Mouse (Mus musculus): Measurements from ENCODE around the gene Ooep.
"Not testable (repeated sequence)": the region's sequence is repeated elsewhere in the genome, so short reads cannot be mapped to it uniquely, and the experiment has no call there.

Ooep gene

DNA sequence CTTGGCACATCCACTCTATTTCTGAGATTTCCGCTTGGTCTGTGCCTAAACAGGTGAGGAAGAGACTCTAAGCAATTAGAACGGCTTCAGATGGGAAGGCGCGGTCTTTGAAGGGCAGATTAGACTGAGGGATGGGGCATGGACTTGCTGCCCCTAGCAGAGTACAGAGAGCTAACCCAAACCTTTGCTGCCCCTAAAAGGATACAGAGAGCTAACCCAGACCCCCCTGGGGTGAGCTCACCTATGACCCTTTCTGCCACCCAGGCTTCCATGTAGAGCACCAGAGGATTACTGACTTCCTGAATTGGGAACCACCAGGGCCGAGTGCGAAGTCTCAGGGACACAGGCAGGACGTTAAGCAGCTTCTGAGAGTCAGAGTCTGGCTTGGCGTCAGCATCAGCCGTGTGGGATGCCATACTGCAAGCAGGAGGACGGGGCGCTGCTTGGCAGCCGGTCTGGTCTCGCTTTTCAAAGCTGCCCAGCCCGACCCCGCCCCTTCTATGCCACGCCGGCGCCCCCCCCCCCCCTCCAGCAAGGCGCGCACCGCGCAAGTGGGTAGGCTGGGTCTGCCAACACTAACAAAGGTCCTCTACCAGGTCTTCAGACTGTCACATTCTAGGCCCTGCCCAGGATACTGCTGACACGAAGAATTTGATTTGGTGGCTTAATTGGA lies at the start of gene Ooep:
TSS of gene Ooep (minus strand) at position 613 of the 673 bp plus-strand sequence.
- DNase-seq (ENCODE audit: low spot score), result peak; percentile 70

DNA sequence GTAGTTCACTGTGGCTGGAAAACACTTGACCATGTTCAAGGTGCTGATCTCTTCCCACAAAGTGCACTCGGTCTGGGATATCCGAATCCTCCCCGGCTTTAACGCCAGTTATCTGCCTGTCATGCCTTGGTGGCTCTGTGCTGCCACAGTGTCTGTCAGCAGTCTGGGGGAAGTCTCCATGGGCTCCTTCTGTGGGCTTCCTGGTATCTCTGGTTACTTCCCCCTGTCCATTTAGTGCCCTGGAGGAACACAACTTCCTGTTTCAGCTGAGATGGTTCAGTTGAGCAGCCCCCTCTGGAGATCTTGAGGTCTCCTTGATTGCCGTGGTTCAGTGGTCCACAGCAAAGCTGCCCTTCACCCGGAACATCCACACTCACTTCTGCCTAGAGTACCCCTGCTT lies 49.7 kb upstream of the Ooep start:
- no peak for DNase-seq (ENCODE audit: low spot score)

DNA sequence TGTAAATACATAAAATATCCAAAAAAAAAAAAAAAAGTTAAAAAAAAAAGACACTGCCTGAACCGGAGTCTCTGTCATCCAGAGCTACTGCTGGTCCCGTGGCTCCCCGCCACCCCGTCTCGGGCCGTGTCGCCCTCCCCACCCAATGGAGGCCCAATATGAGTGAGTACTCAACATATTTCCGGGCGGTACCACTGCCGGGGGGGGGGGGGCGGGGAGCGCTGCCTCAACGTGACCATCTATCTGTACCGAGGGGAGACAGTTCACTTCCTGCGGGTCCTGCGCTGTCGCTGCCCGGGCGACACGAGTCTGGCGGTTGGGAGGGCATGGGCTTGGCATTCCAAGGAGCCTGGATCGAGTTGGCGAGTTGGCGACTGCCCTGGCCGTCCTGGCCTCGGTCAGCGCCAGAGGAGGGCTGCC lies 48.8 kb upstream of the Ooep start:
- peak; percentile 28 for DNase-seq (ENCODE audit: low spot score)

DNA sequence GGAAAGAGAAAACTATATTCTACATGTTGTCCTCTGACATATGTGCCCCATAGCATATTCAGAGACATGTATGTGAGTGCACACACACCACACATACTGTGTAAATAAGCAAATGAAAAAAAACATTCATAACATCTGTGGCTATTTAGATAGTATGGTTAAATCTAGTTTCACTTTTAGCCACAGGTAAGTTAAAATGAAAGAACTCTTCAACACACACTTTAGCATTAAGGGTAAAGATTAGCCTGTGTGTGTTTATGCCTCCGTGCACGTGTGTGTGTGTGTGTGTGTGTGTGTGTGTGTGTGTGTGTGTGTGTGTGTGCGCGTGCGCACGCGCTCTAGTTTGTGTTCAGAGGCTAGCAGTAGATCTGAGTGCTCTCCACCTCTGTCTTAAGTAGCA lies 23.1 kb upstream of the Ooep start:
- DNase-seq (ENCODE audit: low spot score), result no peak

DNA sequence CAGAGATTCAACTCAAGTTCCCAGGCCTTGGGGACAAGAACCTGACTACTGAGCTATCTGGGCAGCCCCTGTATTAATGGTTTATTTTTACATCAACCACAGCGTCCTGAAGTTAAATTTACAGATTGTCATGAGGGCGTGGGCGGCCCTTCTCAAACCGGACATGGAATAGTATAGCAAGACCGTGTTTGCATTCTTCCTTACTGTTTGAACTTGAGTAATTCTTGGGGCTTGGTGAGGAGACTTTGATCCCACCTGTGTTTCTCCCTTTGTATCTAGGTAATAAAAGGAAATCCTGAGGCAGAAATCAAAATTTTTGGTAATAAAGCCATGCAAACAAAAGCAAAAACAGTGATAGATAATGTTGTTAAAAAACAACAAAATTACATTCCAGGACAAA lies 22.0 kb upstream of the Ooep start:
- no peak for DNase-seq (ENCODE audit: low spot score)

DNA sequence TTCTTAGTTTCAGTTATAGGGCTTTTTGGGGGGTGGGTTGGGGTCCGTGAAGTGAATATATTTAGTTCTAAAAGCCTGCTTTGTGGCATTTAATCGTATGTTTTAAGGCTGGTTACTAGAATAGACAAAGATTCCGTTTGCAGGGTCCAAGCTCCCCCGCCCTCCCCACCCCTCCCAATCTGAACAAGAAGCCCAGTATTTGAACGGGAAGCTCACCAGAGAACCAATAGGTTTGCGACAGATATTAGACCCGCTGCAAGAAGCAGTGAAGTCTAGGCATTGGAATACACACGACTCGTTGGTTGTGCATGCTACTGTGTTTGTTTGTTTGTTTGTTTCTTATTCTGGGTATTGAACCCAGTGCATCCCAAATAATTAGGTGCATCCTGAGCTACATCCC lies 18.0 kb upstream of the Ooep start:
- no peak for DNase-seq (ENCODE audit: low spot score)

DNA sequence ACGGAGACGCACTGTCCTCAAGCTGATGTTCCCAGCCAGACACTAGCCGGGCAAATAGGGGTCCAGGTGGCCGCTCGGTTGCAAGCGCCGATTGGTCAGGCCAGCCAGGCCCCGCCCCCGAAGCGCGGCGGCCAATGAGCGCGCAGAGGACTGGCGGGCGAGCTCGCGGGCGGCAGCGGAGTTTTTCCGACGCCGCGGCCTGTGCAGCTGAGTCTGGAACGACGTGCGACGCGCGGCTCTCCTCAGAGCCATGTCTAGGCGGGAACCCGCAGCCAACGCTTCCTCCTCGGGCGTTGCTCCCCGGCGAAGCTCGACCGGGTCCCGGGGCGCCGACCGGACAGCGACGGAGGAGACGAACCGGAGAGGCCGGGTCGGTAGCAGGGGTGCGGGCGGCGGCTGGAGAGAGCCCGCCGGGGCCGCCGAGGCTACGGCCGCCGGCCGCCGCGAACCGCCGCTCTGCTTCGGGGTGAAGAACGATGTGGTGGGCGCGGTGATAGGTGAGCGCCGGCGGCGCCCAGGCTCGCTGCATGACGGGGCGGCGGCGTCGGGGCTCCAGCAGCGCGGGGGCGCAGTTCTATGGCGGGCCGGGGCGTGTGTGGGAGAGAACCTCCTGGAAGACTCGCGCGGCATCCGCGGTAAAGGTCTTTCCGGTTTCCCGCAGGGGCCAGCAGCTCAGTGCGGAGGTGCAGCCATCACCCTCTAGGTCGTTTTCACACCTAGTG lies 17.3 kb upstream of the Ooep start, which contains the start of gene Ddx43:
TSS of gene Ddx43 (plus strand) at position 148 of the 722 bp plus-strand sequence.
- peak; percentile 83 for DNase-seq (ENCODE audit: low spot score)

DNA sequence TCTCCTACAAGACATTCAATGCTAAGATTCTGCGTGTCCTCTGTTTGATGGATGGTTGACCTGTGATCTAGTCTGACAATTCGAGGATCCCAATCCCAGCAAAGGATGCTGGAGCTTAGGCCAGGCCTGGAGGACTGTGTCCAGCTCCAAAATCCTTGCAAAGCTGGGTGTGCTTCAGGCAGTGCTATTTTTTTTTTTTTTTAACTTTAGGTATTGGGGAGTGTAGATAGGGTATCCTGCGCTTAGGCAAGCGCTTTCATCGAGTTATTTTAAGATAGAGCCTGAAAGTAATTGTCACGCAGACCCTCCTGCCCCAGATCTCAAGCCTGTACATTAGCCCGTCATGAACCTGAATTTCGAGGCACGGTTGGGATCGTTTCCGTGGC lies 16.7 kb upstream of the Ooep start:
- DNase-seq (ENCODE audit: low spot score), result no peak

DNA sequence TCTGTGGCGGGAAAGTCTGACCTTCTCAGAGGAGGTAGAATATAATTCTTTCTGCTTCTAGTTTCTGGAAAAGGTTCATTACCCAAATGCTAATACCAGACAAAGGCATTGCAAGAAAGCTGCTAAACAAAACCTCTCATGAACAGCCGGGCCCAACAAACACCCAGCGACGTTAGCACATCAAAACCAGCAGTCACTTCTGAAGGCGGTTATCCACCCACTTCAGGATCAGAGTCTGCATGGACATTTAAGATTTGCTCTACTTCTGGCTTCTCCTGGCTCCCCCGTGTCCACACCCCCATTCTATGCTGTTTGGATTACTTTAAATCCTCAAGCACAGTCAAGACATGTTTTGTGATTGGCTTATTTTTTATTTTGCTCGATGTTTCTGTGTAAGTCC lies 16.1 kb upstream of the Ooep start:
- no peak for DNase-seq (ENCODE audit: low spot score)

DNA sequence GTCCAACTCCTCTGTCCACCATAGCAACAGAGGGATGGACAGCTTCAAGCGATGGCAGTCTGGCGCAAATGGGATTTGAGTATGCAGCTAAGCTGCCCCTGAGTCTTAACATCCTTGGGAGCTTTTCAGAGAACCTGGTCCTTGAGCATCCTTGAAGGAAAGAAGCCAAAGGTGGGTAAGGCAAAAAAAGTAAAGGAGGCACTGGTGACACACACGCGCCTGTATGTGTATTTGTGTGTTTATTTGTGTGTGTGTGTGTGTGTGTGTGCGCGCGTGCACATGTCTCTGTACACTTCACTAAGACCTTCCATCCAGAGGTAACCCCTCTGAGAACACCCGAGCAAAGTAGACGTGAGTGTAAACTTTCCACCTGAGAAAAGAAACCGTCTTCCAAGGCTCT lies 15.2 kb upstream of the Ooep start:
- DNase-seq (ENCODE audit: low spot score), result no peak

DNA sequence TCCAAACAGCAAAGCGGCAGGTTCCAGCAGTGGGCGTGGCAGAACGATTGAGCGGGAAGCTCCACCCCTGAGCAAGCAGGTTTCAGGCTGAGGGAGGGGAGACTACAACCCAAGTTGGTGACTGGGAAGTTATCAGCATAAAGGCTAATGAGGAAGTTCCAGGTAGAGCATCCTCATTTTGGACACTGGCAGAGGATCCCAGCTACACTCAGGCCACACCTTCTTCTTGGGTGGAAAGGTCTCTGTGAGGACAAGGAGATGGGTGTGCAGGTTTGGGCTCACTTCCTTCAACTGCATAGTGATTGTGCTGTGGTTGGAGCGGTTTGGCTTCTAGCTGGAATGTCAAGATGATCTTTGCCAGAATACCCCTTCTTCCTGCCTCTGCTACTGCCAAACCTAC lies 11.5 kb upstream of the Ooep start:
- no peak for DNase-seq (ENCODE audit: low spot score)

DNA sequence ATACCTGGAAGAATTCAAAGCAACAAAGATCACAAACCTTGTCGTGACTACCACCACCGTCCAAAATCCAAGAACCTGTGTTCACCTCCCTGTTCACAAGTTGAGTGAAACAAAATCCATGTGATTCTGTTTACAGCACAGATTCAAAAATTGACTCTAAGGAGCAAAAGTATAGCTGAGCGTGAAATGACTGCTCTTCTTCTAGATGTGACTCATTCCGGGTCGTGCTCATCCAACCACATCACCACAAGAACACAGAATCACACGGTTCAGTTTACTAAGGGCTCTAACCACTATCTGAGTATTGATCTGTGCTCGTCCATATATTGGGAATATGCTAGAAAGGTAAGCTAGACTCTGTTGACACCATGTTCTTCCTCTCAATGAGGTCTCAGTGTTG lies 8.4 kb upstream of the Ooep start:
- DNase-seq (ENCODE audit: low spot score), result no peak

DNA sequence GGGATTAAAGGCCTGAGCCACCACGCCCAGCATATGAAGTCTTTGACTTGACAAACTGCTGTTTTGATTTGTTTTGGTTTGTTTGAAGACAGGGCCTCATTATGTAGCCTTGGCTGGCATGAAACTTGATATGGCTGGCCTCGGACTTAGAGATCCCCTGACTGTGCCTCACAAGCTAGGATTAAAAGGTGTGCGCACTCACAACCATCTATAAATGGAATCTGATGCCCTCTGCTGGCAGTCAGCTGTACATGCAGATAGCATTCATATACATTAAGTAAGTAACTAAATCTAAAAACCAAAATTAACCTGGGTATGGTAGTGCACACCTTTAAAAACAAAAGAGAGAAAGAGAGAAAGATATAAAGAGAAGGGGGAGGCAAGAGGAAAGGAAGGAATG lies 7.4 kb upstream of the Ooep start:
- peak; percentile 43 for DNase-seq (ENCODE audit: low spot score)

DNA sequence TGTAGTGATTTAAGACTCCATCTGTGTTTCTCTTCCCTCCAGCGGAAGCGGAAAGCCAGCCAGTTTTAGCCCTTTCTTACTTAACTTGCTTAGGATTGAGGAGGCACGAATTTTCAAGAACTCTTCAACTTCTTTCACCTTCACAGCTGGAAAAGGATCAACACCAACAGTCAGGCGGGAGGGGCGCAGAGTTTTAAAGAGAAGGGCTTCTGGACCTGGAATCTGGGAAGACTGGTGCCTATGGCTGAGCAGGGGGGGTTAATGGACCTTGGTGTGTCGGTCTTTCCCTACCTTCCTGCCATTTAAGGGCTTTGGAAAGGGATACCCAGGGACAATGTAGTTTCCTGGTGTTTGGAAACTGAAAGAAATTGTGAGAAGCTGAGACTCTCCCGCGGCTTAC lies 979 bp downstream of the Ooep start:
- DNase-seq (ENCODE audit: low spot score), result no peak

DNA sequence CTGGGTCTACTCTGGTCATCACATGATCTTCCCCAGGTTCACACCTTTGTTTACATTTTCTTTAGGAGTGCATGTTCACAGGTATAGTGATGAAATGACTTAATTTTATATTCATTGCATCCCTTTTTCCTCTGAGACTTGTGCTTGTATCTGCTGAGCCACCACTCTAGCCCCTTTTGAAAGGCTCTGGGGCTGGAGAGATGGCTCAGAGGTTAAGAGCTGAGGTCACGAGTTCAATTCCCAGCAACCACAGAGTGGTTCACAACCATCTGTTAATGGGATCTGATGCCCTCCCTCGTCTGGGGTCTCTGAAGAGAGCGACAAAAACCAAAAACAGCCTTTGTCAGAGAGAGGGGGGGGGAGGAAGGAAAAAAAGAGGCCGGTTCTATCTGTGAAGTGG lies 3.0 kb downstream of the Ooep start:
- no peak for DNase-seq (ENCODE audit: low spot score)

DNA sequence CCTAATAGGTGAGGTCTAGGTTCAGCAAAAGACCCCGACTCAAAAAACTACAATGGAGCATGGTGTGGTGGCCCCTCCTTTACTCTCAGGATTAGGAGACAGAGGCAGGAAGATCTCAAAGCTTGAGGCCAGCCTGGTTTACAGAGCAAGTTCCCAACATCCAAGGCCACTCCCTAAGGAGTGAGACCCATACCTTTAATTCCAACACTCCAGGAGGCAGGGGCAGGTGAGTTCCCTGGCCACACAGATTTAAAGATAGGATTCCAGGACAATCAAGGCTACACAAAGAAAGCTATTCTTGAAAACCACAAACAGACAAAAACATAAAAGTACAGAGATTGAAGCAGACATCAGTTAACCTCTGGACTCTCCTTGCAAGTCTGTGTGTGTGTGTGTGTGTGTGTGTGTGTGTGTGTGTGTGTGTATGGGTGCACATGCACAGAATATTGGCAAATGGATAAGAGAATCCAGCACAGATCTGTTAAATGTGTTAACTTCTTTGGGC lies 3.6 kb downstream of the Ooep start:
- DNase-seq (ENCODE audit: low spot score), result no peak

DNA sequence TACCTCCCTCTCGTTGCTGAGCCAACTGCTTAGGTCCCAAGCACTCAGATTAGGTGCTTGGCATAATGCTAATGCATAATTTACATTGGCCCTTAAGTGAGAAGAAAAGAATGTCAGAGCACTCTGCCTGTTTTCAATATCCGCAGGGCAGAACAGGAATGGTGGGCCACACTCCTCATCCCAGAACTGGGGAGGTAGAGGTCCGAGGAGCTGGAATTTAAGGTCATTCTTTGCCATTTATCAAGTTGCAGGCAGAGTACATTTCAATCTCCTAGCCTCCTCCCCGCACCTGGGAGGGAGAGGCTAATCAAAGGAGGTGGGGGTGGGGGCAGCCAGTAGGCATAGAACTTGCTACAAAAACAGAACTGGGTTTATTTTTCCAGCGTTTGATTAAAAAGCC lies 4.1 kb downstream of the Ooep start:
- DNase-seq (ENCODE audit: low spot score), result no peak

DNA sequence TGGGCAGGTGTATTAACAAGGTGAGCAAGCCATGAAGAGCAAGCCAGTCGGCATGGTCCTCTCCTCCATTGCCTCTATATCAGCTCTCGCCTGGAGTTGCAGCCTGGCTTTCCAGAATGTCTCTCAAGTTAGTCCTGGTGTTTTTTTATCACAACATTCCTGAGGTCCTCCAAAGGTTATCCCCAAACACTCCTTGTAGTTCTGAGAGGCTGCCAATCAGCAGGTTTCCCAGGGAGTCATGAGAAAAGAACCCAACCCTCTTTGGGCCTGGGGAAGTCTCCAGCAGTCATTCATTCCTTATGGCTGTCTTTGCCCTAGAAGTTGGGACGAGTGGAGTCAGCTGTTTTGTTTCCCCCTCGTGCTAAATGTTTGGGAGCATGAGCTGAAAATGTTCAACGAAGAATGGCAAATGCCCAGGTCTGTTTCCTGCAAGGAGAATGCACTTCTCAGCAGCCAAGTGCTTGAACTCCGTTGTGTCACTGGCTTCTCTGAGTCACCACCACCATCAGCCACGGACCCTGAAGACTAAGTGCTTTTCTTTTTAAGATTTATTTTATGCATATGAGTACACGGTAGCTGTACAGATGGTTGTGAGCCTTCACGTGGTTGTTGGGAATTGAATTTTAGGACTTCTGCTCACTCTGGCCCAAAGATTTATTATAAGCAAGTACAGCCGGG lies 5.6 kb downstream of the Ooep start:
- no peak for DNase-seq (ENCODE audit: low spot score)

DNA sequence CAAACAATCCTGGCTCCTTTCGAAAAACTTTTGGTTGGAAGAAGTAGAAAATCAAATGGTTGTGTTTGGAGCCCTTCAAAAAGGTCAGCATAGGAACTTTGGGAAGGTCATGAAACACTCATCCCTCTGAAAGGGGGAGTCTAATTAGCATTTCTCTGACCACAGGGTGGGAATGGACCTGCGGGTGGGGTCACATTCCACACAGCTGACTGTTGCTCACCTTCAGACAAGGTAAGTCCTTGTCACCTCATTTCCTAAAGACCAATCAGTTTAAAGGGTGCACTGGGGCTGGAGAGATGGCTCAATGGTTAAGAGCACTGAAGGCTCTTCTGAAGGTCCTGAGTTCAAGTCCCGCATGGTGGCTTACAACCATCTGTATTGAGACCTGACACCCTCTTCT lies 7.1 kb downstream of the Ooep start:
- DNase-seq (ENCODE audit: low spot score), result no peak

DNA sequence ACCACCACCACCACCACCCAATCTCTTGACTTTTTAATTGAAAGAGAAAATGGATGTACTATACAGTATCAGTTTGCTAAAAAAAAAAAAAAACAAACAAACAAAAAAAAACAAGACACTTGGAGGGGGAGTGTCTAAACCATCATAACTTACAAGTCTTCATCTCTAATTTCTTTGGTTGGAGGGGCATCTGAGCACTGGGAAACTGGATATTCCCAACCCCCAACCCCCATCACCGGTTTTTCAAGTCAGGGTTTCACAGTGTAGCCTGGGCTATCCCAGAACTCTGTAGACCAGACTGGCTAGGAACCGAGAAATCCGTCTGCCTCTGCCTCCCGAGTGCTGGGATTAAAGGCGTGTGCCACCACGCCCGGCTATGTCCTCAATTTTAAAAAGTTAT lies 8.7 kb downstream of the Ooep start:
- DNase-seq (ENCODE audit: low spot score), result no peak

DNA sequence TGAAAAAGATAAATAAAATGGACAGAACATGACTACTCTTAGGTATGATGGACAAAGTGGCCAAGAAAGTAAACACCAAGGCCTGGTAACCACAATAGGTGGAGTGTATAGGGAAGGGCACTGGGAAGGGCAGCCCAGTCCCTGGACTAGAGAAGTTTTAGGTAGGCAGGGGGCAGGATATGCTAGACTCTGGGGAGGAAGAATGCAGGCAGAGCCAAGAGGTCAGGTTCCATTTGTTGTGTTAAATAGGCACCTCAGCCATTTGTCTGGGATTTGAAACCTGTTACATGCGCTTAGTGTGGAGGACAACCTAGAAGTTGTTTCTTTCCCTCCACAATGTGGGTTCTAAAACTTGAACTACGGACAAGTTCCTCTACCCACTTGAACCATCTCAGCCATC lies 9.2 kb downstream of the Ooep start:
- no peak for DNase-seq (ENCODE audit: low spot score)

DNA sequence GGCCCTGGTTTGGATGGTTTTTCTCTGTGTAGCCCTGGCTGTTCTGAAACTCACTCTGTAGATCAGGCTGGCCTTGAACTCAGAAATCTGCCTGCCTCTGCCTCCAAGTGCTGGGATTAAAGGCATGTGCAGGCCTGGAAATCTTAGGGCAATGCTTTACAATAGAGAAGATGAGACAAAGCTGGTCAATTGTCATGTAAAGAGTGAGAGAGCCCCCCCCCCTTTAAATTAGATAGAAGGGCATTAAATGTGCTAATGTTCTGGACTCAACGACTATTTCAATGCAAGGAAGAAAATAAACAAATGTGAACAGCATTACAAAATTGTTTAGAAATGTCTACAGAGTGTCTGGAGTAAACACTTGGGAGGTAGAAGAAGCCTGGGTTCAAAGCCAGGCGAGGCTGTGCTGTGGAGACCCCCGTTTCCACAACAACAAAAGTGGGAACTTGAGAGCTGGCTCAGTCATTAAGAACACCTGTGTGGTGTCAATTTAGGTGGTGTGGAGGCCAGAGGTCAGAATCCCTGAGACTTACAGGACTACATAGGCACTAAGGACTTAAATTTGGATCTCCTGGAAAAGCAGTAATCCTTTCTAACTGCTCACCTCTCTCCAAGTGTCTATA lies 9.7 kb downstream of the Ooep start:
- DNase-seq (ENCODE audit: low spot score), result no peak

DNA sequence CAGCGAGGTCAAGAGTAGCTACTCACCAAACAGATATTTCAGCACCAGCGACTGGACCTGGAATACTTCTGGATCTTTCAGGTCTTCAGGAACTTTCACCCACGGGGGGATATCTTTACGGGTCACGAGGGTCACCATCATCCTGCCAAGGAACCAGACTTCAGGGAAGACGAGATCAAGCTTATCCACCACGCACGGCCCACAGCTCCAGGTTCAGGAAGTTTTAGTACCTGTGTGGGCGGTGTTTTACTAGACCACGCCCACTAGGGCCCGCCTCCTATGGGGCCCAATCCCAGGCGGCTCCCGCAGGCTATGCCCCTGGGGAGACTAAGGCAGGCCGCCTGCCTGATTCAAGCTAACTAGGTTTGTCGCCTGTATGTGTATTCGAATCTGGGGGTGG lies 10.6 kb downstream of the Ooep start, which contains the start of gene Dppa5a:
TSS of gene Dppa5a (minus strand) at position 219 of the 400 bp plus-strand sequence.
- not testable (repeated sequence) for DNase-seq (ENCODE audit: low spot score)

Data from embryo, embryonic 10 days (tissue).